Mouse (Mus musculus) neutrophil, adult 5-6 weeks (primary cell): Measurements from ENCODE around the gene Sys1. TPM values are rescaled to one million over a fixed set of nuclear protein-coding genes. Genes with fewer than 3 reads are reported as not detected.

Experiments
- ATAC-seq: fragments of 151-379, 151-347 bp; 2 replicates; pipeline ENCODE4 v1.8.0; 2017; ENCODE audit warnings: mild to moderate bottlenecking, moderate TSS enrichment; ENCODE audit not compliant: insufficient number of reproducible peaks, poor library complexity, low FRiP score, severe bottlenecking; ENCODE audit errors: extremely low read depth
- total RNA-seq: library from RNA; stranded (forward); fragments of 200-1000 nt; gene quantifications from 2 replicates; pipeline ENCODE4 v1.2.3, GENCODE M21; 2017

The Sys1 gene
- total RNA-seq, 1 experiment from 2014 or later: 26.4 TPM

DNA sequence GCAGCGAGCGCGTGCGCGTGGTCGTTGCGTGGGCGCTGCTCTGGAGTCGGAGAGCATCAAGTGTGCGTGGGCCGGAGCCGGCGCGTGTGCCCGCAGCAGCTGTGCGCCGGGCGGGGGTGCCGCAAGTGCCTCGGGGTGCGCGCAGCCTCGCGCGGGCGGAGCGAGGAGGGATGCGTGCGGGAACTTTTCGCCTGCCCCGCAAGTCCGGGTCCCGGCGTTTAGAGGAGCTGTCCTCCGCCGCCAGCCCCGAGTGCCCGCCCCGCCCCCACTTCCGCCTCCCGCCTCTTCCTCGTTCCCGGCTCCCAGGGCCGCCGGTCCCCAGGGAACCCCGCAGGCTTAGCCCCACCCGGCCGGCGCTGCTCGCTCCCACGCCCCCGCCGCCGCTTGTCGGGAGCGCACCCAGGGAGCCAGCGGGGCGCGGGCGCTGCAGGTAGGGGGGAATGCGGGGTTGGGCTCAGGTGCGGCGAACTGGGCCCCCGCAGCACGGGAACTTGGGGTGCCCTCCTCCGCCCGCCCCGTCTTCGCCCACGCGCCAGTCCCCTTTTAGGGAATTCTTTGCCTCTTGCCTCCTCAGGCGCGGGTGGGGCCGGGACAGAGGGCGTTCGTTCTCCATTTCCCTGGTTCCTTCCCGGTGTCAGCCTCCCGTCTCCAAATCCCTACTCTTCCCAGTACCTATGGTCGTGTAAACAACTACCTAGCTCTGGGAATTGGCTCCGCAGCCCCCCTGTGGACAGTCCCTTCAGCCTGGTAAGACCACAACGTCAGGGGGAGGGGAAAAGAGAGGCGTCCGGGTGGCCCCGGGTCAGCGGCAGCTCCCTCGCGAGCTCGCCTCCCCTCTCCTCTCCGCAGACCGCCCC is 29.7 kb downstream of the Sys1 start:
- ATAC-seq: no peak; the same call in 1 of the 2 replicates

DNA sequence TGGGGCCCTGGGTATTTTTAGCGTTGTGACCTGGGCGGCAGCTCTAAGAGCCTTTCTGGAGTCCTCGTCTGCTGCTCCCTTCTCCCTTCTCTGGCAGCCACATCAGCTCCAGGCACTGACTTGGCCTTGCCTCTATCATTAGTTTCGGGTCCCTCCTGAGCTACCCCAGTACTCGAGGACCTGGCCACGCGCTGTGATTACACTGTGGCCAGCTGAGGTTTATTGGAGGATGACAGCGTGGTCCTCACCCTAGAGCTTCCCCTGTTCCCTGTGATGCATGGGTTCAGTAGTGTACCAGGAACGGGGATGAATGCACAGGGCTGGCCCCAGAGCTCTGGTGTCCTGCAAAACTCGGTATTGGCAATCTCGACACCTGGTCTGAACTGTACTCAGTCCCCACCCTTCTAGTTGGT is 30.4 kb downstream of the Sys1 start:
- ATAC-seq: no peak

DNA sequence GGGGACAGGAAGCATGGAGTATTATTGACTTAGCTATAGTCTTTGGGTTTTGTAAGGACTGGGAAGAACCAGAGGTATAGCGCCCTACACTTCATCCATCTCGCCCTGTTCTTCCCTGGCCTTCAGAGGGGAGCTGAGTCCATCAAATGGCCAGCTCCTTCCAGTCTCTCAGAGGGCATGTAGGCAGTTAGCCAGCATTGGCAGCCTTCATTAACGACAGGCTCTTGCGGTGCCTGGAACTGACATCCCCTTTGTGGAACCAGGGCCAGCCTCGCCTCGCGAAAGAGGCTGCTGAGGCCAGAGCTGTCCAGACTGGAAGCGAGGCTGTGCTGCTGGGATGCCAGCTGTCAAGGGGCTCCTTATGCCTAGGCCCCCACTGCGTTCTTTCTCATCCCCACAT is 31.0 kb downstream of the Sys1 start:
- ATAC-seq: no peak

DNA sequence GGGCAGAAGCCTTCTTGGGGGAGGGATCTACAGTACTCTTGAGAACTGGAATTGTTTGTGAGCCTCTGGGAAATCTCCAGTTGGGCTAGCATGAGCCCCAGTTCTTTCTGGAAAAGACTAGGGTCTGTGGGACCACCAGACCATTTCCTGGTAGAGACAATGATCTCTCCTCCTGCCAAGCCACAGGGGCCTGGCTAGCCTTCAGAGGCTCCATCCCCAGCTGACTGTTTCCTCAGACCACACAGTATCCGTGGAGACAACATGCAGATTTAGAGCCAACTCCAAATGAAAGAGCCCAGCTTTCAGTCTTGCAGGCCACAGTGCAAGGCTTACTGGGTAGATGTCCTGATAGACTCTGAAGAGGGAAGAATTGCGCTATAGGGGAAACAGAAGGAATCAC is 37.4 kb downstream of the Sys1 start:
- ATAC-seq: no peak

DNA sequence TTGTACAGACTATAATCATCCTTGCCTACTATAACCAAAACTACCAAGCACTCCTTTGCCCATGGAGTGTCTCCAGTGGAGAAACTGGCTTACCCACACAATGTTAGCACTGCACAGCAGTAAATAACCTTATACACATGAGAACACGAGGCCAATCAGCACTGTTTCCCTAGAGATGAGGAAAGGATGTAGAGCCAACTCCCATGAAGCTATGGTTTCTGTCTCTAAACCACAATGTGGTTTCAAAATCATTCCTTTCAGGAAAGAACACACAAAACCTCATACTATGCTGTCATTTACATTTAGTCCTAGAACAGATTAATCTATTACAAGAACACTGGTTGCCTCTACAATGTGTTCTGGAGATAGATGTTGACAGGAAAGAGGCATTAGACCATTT is 39.6 kb downstream of the Sys1 start:
- ATAC-seq: no peak

DNA sequence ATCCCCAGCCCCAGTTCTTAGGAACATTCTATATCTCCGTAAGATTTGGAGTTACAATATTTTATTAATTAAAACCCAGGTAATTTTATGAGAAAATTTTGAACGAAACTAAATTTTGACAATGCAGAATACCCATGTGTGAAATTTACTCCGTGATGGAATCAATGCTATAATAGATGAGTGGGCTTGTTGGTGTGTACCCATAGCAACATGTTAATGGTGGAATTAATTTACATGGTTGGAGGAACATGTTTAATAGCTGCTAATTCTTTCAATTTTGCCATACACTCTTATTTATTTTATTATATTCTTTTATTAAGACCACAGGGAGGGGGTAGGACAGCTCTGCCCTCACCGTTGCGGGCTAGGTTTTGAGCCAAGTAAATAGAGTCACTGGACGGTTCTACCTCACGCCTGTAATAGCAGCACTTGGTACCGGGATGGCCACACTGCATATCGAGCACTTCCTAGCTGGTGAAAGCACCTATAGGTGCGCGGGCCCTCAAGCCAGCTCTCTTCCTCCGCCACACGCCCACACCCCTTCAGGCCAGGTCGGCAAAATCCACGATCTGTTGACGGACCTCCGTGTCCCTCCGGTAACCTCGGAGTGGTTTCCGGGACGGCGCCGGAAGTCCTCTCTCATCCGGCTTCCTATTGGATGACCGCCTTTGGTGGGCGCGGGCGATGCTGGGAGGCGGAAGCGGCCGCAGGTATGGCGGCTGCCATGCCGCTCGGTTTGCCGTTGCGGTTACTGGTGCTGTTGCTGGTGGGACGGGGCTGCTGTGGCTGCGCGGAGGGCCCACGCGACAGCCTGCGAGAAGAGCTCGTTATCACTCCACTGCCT is 40.3 kb downstream of the Sys1 start, which contains the start of gene Pigt:
Gene Pigt (plus strand): TSS at position 674 of the 844 bp plus-strand sequence.
- peak; percentile 94 for ATAC-seq

DNA sequence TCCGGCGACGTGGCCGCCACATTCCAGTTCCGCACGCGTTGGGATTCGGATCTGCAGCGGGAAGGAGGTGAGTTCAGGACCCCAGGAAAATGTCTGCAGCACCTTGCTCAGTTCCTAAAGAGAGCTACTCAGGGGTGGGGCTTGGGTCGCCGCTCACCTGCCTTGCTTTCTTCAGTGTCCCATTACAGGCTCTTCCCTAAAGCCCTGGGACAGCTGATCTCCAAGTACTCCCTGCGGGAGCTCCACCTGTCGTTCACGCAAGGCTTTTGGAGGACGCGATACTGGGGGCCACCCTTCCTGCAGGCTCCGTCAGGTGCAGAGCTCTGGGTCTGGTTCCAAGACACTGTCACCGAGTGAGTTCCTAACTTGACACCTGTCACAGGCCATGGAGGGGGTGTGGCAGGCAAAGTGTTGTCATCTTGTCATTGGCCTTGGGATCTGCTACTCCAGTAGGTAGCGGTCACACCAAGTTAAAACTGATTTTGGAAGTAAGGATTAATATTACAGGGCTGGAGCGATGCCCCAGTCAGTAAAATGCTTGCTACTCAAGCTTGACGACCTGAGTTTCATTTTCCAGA is 41.0 kb downstream of the Sys1 start:
- no peak for ATAC-seq

DNA sequence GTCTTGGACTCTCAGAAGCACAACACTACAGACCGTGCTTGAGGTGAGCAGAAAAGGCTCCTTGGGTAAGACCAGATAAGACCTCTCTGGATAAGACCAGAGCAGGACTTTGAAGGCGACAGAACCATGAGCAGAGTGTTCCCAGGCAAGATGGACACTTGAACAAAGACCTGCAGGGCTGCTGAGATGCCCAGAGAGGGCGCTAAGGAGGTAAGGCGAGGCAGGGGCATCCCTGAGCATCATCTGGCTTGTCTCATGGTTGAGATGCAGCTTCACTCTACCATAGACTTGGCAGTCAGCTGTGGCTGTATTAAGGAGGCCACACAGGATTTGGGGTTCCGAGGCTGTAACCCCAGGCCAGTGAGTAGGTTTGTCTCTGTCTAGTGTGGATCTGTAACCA is 42.6 kb downstream of the Sys1 start:
- ATAC-seq: no peak

DNA sequence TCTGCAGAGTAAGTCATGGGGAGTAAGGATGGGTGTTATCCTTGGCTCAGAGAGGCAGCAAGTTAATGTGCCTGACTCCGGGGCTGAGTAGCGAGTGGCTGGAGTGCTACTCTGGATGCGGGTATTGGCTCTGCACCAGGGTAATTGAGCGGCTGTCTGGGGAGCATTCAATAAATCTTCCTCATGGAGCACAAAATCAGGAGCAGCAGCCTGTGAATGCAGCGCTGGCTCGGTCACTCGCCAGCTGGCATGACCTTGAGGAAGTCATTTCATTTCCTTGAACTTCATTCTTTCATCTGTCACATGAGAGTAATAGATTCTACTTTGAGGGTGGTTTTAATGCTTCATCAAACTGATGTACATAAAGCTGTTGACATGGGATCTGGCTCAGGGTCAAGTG is 43.7 kb downstream of the Sys1 start:
- ATAC-seq: no peak

DNA sequence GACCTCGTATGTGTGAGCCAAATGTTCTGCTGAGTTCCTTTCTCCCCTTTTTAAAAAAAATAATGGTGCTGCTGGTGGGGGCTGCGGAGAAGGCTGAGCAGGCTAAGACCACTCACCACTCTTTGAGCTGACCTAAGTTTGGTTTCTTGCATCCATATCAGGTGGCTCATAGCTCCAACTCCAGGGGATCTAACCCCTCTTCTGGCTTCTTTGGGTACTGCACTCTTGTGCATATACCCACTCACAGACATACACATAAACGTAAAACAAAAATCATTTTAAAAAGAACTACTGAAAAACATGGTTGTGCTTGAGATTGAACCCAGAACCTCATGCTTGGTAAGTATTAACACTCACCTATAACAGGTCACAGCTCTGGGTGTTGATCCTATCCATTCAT is 48.2 kb downstream of the Sys1 start:
- no peak for ATAC-seq

DNA sequence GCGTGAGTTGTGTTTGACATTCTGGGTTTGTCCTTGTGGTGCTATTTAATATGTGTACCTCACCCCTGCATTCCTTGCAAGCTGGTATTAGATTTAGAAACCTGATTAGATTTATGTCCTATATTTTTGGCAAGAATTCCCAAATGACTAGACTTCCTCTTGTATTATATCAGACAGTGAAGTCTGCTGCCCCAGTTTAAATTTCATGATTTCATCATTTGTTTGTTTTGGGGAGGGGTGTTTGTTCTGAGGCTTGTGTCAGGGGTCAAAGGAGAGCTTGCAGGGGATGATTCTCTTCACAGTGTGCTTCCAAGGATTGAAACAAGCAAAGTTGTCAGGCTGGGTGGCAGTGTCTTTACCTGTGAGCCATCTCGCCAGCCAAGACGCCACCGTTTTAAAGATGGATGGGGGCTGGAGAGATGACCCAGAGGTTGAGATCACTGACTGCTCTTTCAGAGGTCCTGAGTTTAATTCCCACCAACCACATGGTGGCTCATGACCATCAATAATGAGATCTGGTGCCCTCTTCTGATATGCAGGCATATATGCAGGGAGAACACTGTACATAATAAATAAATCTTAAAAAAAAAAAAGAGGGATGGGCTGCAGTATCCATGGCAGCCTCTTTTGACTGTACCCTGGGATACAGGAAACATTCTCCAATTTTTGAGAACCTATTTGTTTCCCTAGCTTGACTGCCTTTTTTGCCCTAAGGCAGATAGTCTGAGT is 49.0 kb downstream of the Sys1 start:
- no peak for ATAC-seq

DNA sequence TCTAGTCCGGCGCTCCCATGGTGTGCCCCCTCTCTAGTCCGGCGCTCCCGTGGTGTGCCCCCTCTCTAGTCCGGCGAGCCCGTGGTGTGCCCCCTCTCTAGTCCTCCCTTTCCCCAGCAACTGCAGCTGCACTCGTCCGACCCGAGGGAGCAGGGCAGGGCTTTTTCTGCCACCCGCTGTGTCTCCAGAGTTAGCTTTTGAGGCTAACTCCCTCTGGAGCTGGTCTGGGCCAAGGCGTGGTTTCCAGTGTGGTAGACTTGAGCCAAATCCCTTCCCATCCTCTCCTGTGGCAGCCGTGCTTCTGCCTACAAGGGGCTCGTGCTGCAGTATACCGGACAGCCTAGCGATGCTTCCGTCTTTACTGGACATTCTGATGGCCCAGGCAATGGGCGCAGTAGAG is 51.0 kb downstream of the Sys1 start:
- no peak for ATAC-seq

DNA sequence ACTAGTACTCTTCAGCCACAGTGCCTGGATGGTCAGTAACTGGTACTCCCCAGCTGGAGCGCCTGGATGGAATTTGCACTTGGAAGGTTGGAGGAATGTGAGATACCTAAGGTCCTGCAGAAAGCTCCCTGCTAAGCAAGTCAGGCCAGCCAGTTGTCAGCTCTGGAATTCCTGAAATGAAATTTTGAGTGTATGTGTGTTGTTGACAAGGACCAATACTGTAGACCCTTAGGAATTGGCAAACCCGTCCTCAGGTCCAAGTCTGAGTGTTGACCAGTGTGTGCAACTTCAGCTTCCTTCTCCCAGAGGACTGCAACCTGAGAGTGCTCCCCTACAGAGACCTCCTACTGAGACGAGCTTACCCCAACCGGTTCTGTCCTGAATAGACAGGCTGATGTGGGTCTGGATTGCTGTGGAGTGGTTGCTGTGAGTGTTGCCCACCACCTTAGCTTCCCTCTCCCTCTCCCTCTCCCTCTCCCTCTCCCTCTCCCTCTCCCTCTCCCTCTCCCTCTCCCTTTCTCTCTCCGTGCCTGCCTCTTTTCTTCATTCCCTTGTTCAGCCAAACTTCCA is 53.9 kb downstream of the Sys1 start:
- ATAC-seq: no peak

DNA sequence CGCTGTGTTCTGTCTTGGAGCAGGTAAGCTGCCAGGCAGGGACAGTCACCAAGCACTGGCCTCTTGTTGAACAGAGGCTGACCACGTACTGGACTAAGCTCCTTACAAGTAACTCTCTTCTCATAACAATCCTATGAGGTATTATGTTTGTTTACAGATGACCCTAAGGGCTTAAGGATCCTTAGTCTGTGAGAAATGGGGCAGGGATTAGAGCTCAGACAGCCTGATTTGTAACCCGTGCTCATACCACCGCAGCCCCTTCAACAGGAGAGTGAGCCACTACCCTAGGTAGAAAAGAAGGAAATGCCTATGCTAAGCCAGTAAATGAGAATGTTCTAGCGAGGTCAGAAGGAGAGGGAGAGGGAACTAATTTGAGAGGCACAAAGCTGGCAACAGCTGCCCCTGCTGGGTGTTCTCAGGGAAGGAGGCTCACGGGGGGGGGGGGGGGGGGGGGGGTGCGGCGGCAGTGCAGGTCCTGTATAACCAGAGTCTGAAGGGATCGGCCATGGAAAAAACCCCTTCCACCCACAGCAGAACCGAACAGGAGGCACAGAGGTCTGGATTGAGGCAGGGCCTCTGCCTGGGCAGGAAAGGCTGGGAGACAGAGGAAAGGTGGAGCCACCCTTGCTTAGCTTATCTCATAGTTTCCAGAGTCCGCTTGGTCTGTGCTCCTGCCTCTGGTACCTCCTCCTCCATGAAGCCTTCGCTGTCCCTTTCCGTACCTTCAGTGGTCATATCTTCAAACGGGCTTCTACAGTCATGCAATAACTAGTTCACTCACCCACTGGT is 55.6 kb downstream of the Sys1 start:
- no peak for ATAC-seq

DNA sequence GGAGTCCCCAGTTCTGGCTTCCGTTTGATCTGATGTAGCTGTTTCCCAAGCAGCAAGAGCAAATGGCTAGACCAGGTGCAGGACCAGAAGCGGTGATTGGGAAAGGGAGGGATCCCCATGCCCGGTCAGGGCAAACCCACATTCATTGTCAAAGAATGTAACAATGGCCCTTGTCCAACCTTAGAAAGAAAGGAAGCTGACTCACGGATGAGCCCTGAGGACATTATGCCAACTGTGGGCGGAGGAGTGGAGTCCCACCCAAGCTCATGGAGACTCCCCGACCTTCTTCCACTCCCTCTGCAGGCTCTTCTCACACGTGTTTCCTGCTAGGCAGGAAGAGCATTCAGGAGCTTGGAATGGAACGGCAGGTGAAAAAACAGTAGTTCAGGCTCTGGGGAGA is 56.6 kb downstream of the Sys1 start:
- no peak for ATAC-seq

DNA sequence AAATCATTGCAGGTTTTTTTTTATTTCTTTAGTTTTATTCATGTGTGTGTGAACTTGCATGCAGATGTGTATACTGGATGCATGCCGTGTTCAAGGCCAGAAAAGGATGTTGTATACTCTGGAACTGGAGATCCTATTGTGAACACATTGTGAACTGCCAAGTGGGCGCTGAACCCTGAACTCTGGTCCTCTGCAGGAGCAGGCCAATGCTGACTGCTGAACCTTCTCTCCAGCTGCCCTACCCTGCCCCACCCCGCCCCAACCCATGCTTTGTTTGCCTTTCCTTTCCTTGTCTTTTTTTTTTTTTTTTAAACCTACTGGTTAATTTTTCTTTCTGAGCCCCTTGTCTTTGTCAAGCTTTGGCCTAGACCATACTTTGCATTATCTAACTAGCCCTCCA is 58.2 kb downstream of the Sys1 start:
- no peak for ATAC-seq

DNA sequence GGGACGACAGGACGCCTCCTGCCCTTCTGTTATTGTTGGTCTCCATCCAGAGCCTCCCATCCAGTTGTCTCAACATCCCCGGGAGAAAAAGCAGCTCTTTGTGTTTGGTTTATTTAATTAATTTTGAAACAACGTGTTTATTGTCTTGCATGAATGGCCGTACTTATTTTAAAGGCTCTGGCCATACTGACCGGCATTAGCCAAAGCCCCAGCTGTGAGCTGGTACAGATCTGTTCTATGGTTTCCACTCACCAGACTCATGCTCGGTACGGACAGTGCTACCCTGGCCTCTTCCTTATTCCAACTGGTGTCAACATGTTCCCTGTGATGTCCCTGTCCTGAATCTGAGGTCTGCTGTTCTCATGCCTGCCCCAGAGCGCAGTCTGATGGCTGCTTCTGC is 59.1 kb downstream of the Sys1 start:
- no peak for ATAC-seq

DNA sequence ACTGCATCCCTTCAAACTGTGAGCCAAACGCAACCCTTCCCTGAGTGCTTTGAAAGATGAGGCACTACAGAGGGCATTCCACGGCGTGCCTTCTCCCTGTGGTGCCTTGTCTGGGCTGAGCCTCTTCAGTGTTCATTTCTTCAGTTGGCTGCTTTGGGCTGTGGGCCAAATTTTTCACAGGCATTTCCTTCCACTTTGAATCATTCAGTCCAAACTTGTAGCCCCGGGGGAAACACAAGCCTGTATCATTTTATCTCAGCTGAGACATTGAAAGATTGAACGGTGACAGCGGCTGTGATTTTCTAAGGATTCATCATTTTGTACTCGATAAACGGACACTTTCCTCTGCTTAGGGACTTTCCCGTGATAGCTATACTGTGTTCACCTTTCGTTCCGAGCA is 59.8 kb downstream of the Sys1 start:
- no peak for ATAC-seq
